Mouse (Mus musculus): ENCODE results near the gene Klk9.

- TF ChIP-seq CTCF (IDR thresholded peaks at IDR 0.05; ENCODE audit: control insufficient read depth, insufficient read depth, insufficient replicate concordance, low read depth, low read length) (no peak), POLR2A (IDR thresholded peaks at IDR 0.05; ENCODE audit: control insufficient read depth, low read depth, low read length) (no peak)
These were observed 10.2 kb upstream of the Klk9 start for GRCm38 (mm10) chr7:43781541-43781940.

All from testis, adult 2 months (tissue).